Mouse (Mus musculus) macrophage (primary cell): Measurements from ENCODE around the gene Srsy. TPM values are rescaled to one million over a fixed set of nuclear protein-coding genes. Genes with fewer than 3 reads are reported as not detected.
"Not testable (repeated sequence)": the region's sequence is repeated elsewhere in the genome, so short reads cannot be mapped to it uniquely, and the experiment has no call there.

Source experiments
- H3K27ac ChIP-seq: fragments of 350-480 bp; formaldehyde crosslinking; 2 replicates; pipeline ENCODE4 v1.9.0; 2021
- H3K36me3 ChIP-seq: fragments of 350-480 bp; formaldehyde crosslinking; 2 replicates; pipeline ENCODE4 v1.9.0; 2021; ENCODE audit errors: inconsistent target
- H3K4me3 ChIP-seq: fragments of 350-480 bp; formaldehyde crosslinking; 2 replicates; pipeline ENCODE4 v1.9.0; 2021; ENCODE audit errors: inconsistent target
- H3K79me2 ChIP-seq: fragments of 350-480 bp; formaldehyde crosslinking; 2 replicates; pipeline ENCODE4 v1.9.0; 2021; ENCODE audit errors: inconsistent target
- WGBS: methylation state at CpG from one replicate; pipeline ENCODE4 v1.1.7; 2026; ENCODE audit warnings: inconsistent platforms; ENCODE audit not compliant: missing documents; 5-methylcytosine and 5-hydroxymethylcytosine counted together
- polyA plus RNA-seq: library from polyadenylated mRNA; stranded (reverse); fragments of 250-400 nt; gene quantifications from 3 replicates; pipeline ENCODE4 v1.2.4, GENCODE M21; 2018; ENCODE audit warnings: inconsistent platforms
- total RNA-seq, 78 experiments: library from RNA; depleted of rRNA; stranded (reverse); fragments of 250-400 nt; gene quantifications; 1 replicate in 9 of 78; 2 replicates in 24 of 78; 3 replicates in 43 of 78; 4 replicates in 2 of 78; pipeline ENCODE4 v1.2.4; 2018; ENCODE audit warnings: inconsistent platforms in 56 of 78

Gene Srsy
- not detected for total RNA-seq (2018; cell fraction: chromatin; rRNA removed)
- not detected for total RNA-seq (2018; cell fraction: cytosol; rRNA removed)
- total RNA-seq (2018; cell fraction: nucleus; rRNA removed), result not detected
- polyA plus RNA-seq, result not detected in 3 replicates

GRCm38 (mm10) chrY:17937230-17937629 lies at the start of gene Srsy:
Gene Srsy (minus strand): TSS chrY:17937330.
- H3K36me3 ChIP-seq, H3K27ac ChIP-seq, H3K4me3 ChIP-seq, H3K79me2 ChIP-seq: not testable (repeated sequence)
- no CpG with 5 or more reads among the region's 1 CpGs for WGBS

Other genes starting within 250 kb of the Srsy start
- gene Gm21904, start 91.1 kb downstream of the Srsy start, polyA plus RNA-seq, result not detected in 3 replicates
- not detected in 3 replicates for gene Gm20772, start 62.6 kb downstream of the Srsy start, polyA plus RNA-seq
- not detected in 3 replicates for gene Gm20831, start 62.6 kb downstream of the Srsy start, polyA plus RNA-seq
- gene Gm21764, start 124.5 kb upstream of the Srsy start, polyA plus RNA-seq, result not detected in 3 replicates
- gene Ssty1, start 151.8 kb upstream of the Srsy start, polyA plus RNA-seq, result not detected in 3 replicates